Mouse (Mus musculus) layer of hippocampus, adult 9-11 months (tissue): ENCODE results near the gene Gm45618.

Experiments
- DNase-seq: peaks from one replicate; pipeline ENCODE4 v3.0.0; 2022

Gene Gm45618

DNA sequence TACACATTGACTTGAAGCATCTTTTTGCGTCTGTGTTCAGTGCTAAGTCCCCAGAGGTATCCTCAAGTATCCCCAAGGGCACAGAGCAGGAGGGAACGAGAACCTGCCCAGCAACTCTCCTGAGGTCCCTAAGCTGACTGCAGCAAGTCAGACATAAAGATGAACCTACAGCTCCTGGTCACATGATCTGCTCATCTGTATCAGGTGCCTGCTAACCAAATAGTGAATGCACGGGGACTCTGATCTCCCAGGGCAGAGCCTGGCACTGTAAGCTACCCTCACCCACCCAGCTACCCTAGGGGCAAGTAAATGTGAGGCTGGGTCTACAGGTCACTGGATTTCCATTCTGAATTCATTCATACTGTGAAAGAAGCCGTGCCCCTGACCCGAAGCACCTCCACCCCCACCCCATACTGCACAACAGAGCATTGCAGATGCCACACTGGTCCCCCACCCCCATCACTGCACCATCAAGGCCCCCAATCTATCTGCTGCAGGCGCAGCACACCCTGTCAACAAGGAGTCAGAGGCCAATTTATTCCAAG, 26.8 kb downstream of the Gm45618 start:
- no peak for DNase-seq

- no peak for DNase-seq
Measured at GRCm38 (mm10) chr7:142092991-142093390, 27.5 kb downstream of the Gm45618 start.

- peak; percentile 85 for DNase-seq
Measured at GRCm38 (mm10) chr7:142091848-142092247, 28.7 kb downstream of the Gm45618 start.

DNA sequence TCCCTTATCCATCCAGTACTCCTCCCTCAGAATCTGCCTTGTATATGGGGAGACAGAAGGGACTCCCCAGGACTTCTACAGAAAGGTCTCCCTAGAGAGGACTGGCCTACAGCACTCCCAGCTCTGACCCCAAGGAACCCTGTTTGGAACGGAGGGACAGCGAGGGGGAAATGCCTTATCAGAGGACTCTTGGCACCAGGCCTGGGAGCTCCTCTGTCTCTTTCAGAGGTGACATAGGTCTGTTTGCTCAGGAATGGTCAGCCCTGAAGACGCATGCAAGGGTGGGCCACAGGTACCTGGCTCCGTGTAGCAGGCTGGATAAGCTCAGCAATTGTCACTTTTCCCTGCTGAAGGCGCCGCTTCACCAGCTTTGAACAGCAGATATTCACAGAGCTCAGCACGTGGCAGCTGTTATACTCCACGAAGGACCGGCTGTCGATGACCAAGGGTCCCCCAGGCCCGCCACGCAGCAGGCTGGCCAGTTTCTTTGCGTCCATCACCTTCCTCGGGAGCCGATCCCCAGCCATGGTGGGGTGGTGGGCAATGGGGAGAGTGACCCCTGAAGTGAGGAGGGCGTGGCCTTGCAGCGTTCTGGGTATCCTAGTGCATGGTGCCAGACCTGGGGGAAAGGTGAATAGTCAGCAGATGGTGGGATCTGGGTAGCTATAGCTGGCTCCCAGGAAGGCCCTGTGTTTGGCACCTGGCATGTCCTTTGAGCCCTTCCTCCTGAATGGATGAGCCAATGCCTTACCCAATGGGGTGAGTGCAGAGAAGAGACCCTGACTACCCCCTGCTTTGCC, 30.7 kb downstream of the Gm45618 start:
- DNase-seq: no peak

- DNase-seq: peak; percentile 74
Measured at GRCm38 (mm10) chr7:142088886-142089285, 31.6 kb downstream of the Gm45618 start.

- DNase-seq: no peak
Measured at GRCm38 (mm10) chr7:142087069-142087652, 33.4 kb downstream of the Gm45618 start.

DNA sequence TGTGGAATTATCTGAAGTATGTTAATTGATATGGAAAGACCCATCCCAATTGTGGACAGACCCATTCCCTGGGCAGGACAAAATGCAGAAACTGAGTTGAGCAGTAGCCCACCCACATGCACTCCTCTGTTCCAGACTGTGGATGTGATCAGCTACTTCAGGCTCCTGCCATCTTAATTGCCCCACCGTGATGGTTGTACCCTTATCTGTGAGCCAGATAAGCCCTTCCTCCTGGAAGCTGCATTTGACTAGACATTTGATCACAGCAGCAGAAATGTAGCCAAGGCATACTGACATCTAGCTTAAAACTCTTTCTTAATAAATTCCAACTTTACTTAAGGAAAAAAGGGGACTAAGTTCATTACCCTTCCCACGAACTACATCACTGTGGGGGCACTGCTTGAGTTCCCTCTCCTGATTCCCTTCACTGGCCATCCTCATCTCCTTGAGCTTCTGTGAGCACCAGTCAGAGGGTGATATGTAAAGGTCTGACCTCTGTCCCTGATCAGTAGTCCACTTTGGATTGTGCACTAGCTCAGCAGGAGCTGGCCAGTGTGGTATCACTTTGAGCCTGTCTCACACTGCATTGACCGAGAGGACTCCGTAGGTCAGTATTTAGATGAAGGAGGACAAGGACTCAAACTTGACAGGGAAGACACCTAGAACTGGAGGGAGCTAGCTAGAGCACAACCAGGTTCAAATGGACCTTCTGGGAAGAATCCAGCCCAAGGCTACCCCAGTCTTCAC, 34.2 kb downstream of the Gm45618 start:
- no peak for DNase-seq

DNA sequence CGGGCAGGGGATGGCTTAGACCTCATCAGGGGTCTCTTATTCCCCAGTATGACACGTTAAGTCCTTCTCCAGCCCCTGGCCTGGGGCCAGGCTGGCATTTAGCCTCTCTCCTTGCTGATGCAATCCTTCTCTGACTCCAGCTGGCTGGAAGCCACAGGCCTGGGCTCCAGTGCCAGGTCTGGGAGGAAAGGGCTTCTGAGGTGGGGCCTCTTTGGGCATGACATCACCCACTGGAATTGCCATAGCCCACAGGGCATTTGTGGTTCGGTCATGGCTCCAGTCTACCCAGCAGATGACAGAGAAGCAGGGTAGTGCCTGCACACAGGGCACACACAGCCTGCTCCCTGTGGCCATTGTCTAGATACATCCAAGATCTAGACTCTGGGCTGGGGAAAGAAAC, 35.7 kb downstream of the Gm45618 start:
- DNase-seq: peak; percentile 50

GRCm38 (mm10) chr7:142084395-142084794, 36.1 kb downstream of the Gm45618 start:
- DNase-seq: no peak

DNA sequence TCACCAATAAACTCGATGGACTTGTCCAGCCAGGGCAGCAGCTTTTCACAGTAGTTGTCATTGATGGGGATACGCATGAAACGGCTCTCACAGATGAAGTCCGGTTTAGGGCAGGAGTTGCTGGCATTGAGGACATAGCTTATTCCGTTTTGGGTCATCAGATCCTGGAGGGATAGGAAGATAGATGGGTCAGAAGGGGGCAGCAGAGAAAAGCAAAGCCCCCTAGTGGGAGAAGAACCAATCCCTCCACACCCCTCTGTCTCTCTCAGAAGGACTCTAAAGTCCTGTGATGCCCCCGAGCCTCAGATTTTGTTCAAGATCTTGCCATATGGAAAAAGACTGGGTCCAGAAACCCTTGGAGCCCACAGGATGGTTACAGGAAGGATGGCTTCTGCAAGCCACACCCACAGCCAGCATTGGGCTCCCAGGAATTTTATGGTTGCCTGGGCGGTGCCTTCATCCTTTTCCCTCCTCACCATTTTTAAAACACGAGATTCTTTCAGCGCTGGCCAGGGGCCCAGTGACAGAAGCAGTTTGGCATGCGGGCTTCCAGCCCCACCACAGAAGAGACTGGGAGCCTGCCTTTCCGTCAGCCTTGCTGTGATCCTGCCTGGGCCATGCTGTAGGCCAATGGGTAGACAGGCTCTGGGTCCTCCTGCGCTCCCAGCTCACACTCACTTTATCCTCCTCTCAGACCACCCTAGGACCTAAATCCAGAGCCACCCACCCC, 36.8 kb downstream of the Gm45618 start:
- DNase-seq: no peak

DNA sequence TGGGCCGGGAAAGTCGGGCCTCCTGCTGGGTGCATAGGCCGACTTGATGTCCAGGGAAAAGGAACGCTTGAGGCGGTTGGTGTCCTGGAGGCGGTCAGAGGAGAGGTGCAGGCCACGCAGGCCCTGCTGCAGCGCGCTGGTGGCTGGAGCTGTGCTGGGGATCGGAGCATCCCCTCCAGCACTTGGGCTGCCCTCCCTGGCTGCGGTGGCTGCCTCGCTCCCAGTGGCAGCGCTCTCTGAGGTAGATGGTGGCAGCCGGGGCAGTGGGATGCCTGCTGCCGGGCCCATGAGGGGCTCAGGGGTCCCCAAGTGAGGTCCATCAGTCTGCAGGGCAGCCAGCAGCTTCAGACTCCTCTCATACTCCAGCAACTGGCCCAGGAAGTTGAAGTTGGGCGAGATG, 37.9 kb downstream of the Gm45618 start:
- DNase-seq: no peak

DNA sequence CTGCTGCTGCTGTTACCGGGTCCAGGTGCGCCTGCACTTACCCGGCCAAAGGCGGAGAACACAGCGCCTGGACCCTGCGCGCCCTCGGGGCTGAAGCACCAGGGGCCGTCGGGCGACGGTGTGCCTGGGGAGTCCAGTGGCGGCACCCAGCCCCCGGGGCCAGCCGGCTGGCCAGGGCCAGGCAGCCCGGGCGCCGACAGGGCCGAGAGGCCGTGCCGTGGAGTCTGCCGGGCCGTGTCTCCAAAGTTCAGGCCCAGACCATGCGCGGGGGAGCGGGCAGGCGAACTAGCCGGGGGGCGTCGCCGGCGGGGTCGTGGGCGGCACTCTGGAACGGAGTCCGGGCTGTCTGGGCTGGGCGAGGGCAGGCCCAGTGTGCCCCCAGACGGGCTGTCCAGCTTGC, 38.4 kb downstream of the Gm45618 start:
- DNase-seq: no peak

DNA sequence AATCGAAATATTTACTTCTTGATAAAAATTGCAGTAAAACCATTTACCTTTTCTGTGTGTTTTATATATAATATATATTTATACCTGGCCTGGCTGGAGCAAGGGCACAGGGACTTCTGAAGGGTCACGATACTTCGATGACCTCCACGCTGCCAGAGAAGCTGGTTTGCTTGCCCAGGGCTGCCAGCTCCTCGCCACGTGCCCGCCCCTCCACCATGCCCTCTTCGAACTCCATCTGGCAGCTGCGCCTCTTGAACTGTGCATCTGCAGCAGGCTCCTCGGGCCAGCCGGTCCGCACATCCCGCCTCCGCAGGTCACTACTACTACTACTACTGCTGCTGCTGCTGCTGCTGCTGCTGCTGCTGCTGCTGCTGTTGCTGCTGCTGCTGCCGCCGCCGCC, 38.8 kb downstream of the Gm45618 start:
- no peak for DNase-seq

DNA sequence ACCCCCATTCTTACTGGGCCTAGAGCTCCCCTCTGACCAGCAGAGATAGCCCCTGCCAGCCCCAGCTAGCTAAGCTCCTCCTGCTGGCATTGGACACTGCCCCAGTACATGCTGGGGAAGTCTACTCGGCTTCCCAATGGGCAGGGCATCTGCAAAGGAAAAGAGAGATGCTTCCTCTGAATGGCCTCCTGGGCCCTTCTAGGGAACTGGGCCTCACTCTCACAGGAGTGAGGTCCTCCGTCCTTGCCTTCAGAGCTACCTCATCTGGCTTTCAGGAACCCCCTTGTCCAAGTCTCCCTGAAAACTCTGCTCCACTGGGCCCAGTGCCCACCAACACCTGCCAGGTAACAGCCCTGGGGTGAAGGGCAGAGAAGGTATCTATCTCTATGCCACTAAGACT, 39.7 kb downstream of the Gm45618 start:
- no peak for DNase-seq

GRCm38 (mm10) chr7:142079365-142079764, 41.2 kb downstream of the Gm45618 start:
- DNase-seq: no peak

- no peak for DNase-seq
Measured at GRCm38 (mm10) chr7:142077138-142077537, 43.4 kb downstream of the Gm45618 start.

DNA sequence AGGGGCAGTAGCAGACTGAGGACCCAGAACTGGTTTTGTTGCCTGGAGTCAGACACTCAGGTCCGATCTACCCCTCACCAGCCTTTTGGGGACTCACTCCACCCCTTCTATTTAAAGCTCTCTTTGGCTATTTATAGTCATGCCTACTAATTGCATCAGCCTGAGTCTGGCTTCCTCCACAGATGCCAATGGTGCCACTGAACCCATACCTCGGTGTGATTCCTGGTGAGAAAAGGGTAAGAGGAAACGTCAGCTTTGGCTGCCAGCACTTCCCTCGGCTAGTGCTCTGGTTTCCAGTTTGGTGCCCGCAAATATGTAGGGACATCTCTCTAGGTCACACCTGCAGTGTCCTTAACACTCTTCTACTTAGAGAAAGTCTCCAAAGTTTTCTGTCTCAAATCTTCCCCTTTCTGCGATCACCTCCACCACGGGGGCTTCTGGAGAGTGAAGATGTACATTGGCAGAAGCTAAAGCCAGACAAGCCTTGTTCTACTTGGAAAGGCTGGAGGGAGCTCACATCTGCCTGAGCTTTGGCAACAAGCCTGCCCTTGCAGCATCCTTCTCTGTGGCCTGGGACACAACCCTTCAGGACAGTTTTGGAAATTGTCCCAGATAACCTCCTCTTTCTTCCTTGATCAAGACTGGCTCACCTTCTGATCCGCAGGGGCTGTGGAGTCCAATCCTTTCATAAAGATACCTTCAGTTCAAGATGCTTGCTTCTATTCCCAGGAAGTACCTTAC, 46.2 kb downstream of the Gm45618 start:
- DNase-seq: no peak

DNA sequence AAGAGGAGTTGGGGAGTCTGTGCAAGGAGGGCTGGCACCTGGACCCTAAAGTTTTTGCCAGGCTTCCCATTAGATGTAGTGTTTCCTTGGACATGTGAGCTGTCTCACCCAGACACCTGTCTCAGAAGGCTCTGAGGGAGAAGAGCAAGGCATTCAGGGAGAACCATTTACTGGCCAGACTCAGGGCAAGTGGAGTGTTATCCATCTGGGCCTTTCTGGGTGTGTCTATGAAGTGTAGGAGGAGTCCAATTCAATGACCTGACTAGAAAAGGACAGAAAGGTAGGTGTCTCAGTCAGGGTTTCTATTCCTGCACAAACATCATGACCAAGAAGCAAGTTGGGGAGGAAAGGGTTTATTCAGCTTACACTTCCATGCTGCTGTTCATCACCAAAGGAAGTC, 48.8 kb downstream of the Gm45618 start:
- DNase-seq: no peak

DNA sequence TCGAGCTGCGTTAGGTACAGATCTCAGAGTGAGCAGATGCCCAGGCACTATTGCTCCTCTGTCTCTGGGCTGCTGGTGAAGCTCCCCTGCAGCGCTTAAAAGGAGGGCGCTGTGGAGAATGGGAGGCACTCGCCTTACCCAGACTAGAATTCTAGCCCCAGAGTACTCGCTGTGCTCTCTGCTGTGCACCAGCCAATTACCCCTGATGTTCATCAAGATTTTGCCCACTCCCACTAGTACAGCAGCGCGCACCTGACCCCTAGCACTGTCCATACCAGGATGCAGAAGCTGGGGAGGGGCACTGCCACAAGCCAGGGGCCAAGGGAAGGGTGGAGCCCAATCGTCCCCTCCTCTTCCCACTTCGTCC, 49.3 kb downstream of the Gm45618 start:
- DNase-seq: no peak

- no peak for DNase-seq
Measured at GRCm38 (mm10) chr7:142070458-142071211, 49.9 kb downstream of the Gm45618 start.
